Mouse (Mus musculus) forebrain, embryonic 14.5 days (tissue): ENCODE measurements at regions not wholly inside any gene's neighbourhood (a gene's known extent, or its start where the extent isn't known, plus 50 kb on each side); places are given as distances from the start of the nearest gene placed in this dataset.

Experiments used
- ATAC-seq: fragments of 200-750 bp; cut with Nextera tagmentation; 2 replicates; pipeline ENCODE4 v1.8.0; 2017; ENCODE audit warnings: mild to moderate bottlenecking, moderate library complexity
- DNase-seq: peaks from one replicate; pipeline ENCODE4 v3.0.0-alpha.2; 2015; ENCODE audit warnings: low spot score
- H3K27ac ChIP-seq: fragments of 300-500 bp; sonication (generic); 2 replicates; pipeline ENCODE4 v1.5.1; 2014; ENCODE audit warnings: low read depth, mild to moderate bottlenecking, control low read depth, low read length, moderate library complexity
- H3K27me3 ChIP-seq: fragments of 300-500 bp; sonication (generic); replicated peaks from 2 replicates; pipeline ENCODE4 v1.6.1; 2014; ENCODE audit warnings: low read length, control low read depth, mixed read lengths; ENCODE audit not compliant: control insufficient read depth, insufficient read depth
- H3K36me3 ChIP-seq: fragments of 300-500 bp; sonication (generic); 2 replicates; pipeline ENCODE4 v1.6.1; 2014; ENCODE audit warnings: low read length, control low read depth; ENCODE audit not compliant: control insufficient read depth, insufficient read depth
- H3K4me1 ChIP-seq: fragments of 300-500 bp; sonication (generic); 2 replicates; pipeline ENCODE4 v1.6.1; 2014; ENCODE audit warnings: antibody characterized with exemption, low read length, control low read depth; ENCODE audit not compliant: control insufficient read depth, insufficient read depth
- H3K4me2 ChIP-seq: fragments of 300-500 bp; sonication (generic); 2 replicates; pipeline ENCODE4 v1.6.1; 2014; ENCODE audit warnings: mild to moderate bottlenecking, control low read depth, low read length
- H3K4me3 ChIP-seq: fragments of 300-500 bp; sonication (generic); 2 replicates; pipeline ENCODE4 v1.5.1; 2014; ENCODE audit warnings: low read depth, low read length, control low read depth
- H3K9ac ChIP-seq: fragments of 300-500 bp; sonication (generic); 2 replicates; pipeline ENCODE4 v1.6.1; 2014; ENCODE audit warnings: mild to moderate bottlenecking, low read length, control low read depth, moderate library complexity
- H3K9me3 ChIP-seq: fragments of 300-500 bp; sonication (generic); replicated peaks from 2 replicates; pipeline ENCODE4 v1.6.1; 2016; ENCODE audit warnings: low read length, control low read depth, mixed read lengths; ENCODE audit not compliant: control insufficient read depth
- WGBS: fragments of 180-500 bp; shearing (Covaris S2); extraction: QIAGEN DNeasy Blood & Tissue Kit; methylation state at CpG from one replicate; pipeline ENCODE4 v1.1.7; 2014; 5-methylcytosine and 5-hydroxymethylcytosine counted together

GRCm38 (mm10) chr1:154255971-154256370 is 55.0 kb downstream of the Zfp648 start:
- H3K36me3 ChIP-seq, result no peaks in the 10 kb centered on the region
- WGBS, result 82% methylated on average over 1 of the region's 1 CpGs
- no peak overlapping the region for H3K4me3 ChIP-seq
- H3K27me3 ChIP-seq, result no peaks in the 10 kb centered on the region
- H3K4me2 ChIP-seq, result no peak overlapping the region
- ATAC-seq (no peak), DNase-seq (no peak)
- no peaks in the 10 kb centered on the region for H3K9me3 ChIP-seq
- no peak overlapping the region for H3K27ac ChIP-seq
- no peaks in the 10 kb centered on the region for H3K4me1 ChIP-seq
- no peak overlapping the region for H3K9ac ChIP-seq

- no peaks in the 10 kb centered on the region for H3K27me3 ChIP-seq
- DNase-seq (no peak), ATAC-seq (no peak)
- 65% methylated on average over 15 of the region's 15 CpGs for WGBS
- no peaks in the 10 kb centered on the region for H3K36me3 ChIP-seq
- no peak overlapping the region for H3K4me3 ChIP-seq
- no peaks in the 10 kb centered on the region for H3K9me3 ChIP-seq
- H3K4me1 ChIP-seq, result no peaks in the 10 kb centered on the region
- H3K27ac ChIP-seq, result no peak overlapping the region
- no peak overlapping the region for H3K9ac ChIP-seq
- no peak overlapping the region for H3K4me2 ChIP-seq
These were observed 55.8 kb downstream of the Zfp648 start for GRCm38 (mm10) chr1:154256811-154257210.

- H3K27ac ChIP-seq, result no peak overlapping the region
- H3K36me3 ChIP-seq, result no peaks in the 10 kb centered on the region
- H3K4me2 ChIP-seq, result no peak overlapping the region
- no peak overlapping the region for H3K4me3 ChIP-seq
- DNase-seq (no peak), ATAC-seq (no peak)
- H3K9me3 ChIP-seq, result no peaks in the 10 kb centered on the region
- no peaks in the 10 kb centered on the region for H3K4me1 ChIP-seq
- 80% methylated on average over 3 of the region's 3 CpGs for WGBS
- H3K9ac ChIP-seq, result no peak overlapping the region
- H3K27me3 ChIP-seq, result no peaks in the 10 kb centered on the region
These were observed 57.5 kb downstream of the Zfp648 start for GRCm38 (mm10) chr1:154258511-154258910.

DNA sequence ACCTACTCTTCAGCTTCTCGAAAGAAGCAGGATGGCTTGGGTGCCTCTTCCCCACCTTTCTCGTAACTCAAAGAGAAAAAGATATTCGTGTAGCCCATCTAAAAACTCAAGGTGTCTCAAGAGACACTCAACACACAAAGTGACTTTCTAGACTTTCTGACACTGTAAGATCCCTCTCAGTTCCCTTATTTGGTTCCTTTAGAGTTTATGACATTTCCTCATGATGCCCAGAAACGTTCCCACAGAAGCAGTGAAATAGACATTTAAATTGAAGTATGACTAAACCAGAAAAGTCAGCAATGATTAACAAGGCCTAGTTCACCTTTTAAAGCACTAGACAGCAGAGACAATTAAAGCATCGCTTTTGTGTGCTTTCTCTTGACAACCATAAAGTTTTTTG is 59.4 kb downstream of the Zfp648 start:
- Histone ChIP-seq H3K4me3 (no peak overlapping the region), H3K4me1 (no peaks in the 10 kb centered on the region), H3K27ac (no peak overlapping the region), H3K36me3 (no peaks in the 10 kb centered on the region), H3K9ac (no peak overlapping the region), H3K4me2 (no peak overlapping the region), H3K9me3 (no peaks in the 10 kb centered on the region), H3K27me3 (no peaks in the 10 kb centered on the region)
- 90% methylated on average over 5 of the region's 5 CpGs for WGBS
- ATAC-seq, result no peak
- DNase-seq, result no peak

GRCm38 (mm10) chr1:154281438-154281837 is 80.5 kb downstream of the Zfp648 start:
- ATAC-seq (peak; percentile 58; the same call in 1 of the 2 replicates), DNase-seq (peak; percentile 70)
- Histone ChIP-seq H3K27me3 (no peaks in the 10 kb centered on the region), H3K9me3 (no peaks in the 10 kb centered on the region), H3K4me2 (no peak overlapping the region), H3K36me3 (no peaks in the 10 kb centered on the region), H3K9ac (no peak overlapping the region), H3K4me3 (no peak overlapping the region), H3K4me1 (no peaks in the 10 kb centered on the region), H3K27ac (no peak overlapping the region)
- WGBS, result 21% methylated on average over 8 of the region's 8 CpGs

GRCm38 (mm10) chr1:154286080-154286479 is 85.1 kb downstream of the Zfp648 start:
- DNase-seq (no peak), ATAC-seq (no peak)
- Histone ChIP-seq H3K9ac (no peak overlapping the region), H3K9me3 (no peaks in the 10 kb centered on the region), H3K27ac (no peak overlapping the region), H3K4me2 (no peak overlapping the region), H3K4me3 (no peak overlapping the region), H3K4me1 (no peaks in the 10 kb centered on the region), H3K36me3 (no peaks in the 10 kb centered on the region), H3K27me3 (no peaks in the 10 kb centered on the region)
- 83% methylated on average over 4 of the region's 4 CpGs for WGBS

DNA sequence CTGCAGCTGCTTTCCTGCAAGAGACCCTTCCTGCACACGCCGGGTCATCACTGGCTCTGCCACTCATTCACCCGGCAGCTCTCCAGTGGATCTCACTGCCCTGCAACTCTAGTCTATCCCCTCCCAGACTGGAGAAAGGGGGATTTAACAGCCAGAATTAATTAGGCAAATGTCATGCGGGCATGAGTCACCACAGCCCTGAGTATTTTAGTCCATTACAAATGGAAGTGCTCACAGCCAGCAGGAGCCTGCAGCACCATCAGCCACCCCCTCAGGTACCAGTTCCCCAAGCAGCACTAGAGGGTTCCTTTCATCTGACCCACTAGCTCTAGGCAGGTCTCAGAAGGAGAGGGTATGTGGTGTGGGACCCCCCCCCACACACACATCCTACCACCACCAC is 91.7 kb downstream of the Zfp648 start:
- no peaks in the 10 kb centered on the region for H3K4me1 ChIP-seq
- H3K36me3 ChIP-seq, result no peaks in the 10 kb centered on the region
- H3K4me2 ChIP-seq, result no peak overlapping the region
- no peak for ATAC-seq
- no peak overlapping the region for H3K27ac ChIP-seq
- DNase-seq, result no peak
- H3K4me3 ChIP-seq, result no peak overlapping the region
- 32% methylated on average over 4 of the region's 4 CpGs for WGBS
- no peak overlapping the region for H3K9ac ChIP-seq
- no peaks in the 10 kb centered on the region for H3K27me3 ChIP-seq
- no peaks in the 10 kb centered on the region for H3K9me3 ChIP-seq

- H3K36me3 ChIP-seq, result no peaks in the 10 kb centered on the region
- no peaks in the 10 kb centered on the region for H3K27me3 ChIP-seq
- H3K9me3 ChIP-seq, result no peaks in the 10 kb centered on the region
- H3K9ac ChIP-seq, result no peak overlapping the region
- H3K4me2 ChIP-seq, result no peak overlapping the region
- no peak overlapping the region for H3K4me3 ChIP-seq
- H3K4me1 ChIP-seq, result no peaks in the 10 kb centered on the region
- 86% methylated on average over 8 of the region's 8 CpGs for WGBS
- DNase-seq (no peak), ATAC-seq (no peak)
- no peak overlapping the region for H3K27ac ChIP-seq
These were observed 95.1 kb downstream of the Zfp648 start for GRCm38 (mm10) chr1:154296080-154296479.

GRCm38 (mm10) chr1:154299866-154300265 is 98.9 kb downstream of the Zfp648 start:
- WGBS, result 76% methylated on average over 4 of the region's 4 CpGs
- H3K27me3 ChIP-seq, result no peaks in the 10 kb centered on the region
- no peak overlapping the region for H3K4me2 ChIP-seq
- H3K36me3 ChIP-seq, result no peaks in the 10 kb centered on the region
- H3K9me3 ChIP-seq, result no peaks in the 10 kb centered on the region
- ATAC-seq (no peak), DNase-seq (no peak)
- H3K4me1 ChIP-seq, result no peaks in the 10 kb centered on the region
- H3K4me3 ChIP-seq, result no peak overlapping the region
- no peak overlapping the region for H3K27ac ChIP-seq
- H3K9ac ChIP-seq, result no peak overlapping the region
